Mouse (Mus musculus): ENCODE data around the gene Spock2.

The Spock2 gene

GRCm38 (mm10) chr10:60096302-60096701 lies 9.7 kb upstream of the Spock2 start:
- TF ChIP-seq GATA4 (IDR thresholded peaks at IDR 0.05; ENCODE audit: insufficient replicate concordance, low read length) = no peak

GRCm38 (mm10) chr10:60097146-60097545 lies 8.9 kb upstream of the Spock2 start:
- TF ChIP-seq GATA4 (IDR thresholded peaks at IDR 0.05; ENCODE audit: insufficient replicate concordance, low read length) = no peak

- no peak for TF ChIP-seq GATA4 (IDR thresholded peaks at IDR 0.05; ENCODE audit: insufficient replicate concordance, low read length)
These were observed 8.2 kb upstream of the Spock2 start for GRCm38 (mm10) chr10:60097774-60098173.

GRCm38 (mm10) chr10:60105391-60106145 lies 451 bp upstream of the Spock2 start:
- no peak for TF ChIP-seq GATA4 (IDR thresholded peaks at IDR 0.05; ENCODE audit: insufficient replicate concordance, low read length)

- TF ChIP-seq GATA4 (IDR thresholded peaks at IDR 0.05; ENCODE audit: insufficient replicate concordance, low read length) = no peak
These were observed 640 bp downstream of the Spock2 start for GRCm38 (mm10) chr10:60106531-60107186.

GRCm38 (mm10) chr10:60107448-60107847 lies 1.4 kb downstream of the Spock2 start:
- no peak for TF ChIP-seq GATA4 (IDR thresholded peaks at IDR 0.05; ENCODE audit: insufficient replicate concordance, low read length)

GRCm38 (mm10) chr10:60108321-60109111 lies 2.5 kb downstream of the Spock2 start:
- TF ChIP-seq GATA4 (IDR thresholded peaks at IDR 0.05; ENCODE audit: insufficient replicate concordance, low read length) = no peak

- TF ChIP-seq GATA4 (IDR thresholded peaks at IDR 0.05; ENCODE audit: insufficient replicate concordance, low read length) = no peak
These were observed 3.3 kb downstream of the Spock2 start for GRCm38 (mm10) chr10:60109336-60109735.

- TF ChIP-seq GATA4 (IDR thresholded peaks at IDR 0.05; ENCODE audit: insufficient replicate concordance, low read length) = no peak
These were observed 4.0 kb downstream of the Spock2 start for GRCm38 (mm10) chr10:60109989-60110388.

GRCm38 (mm10) chr10:60110908-60111475 lies 5.0 kb downstream of the Spock2 start:
- no peak for TF ChIP-seq GATA4 (IDR thresholded peaks at IDR 0.05; ENCODE audit: insufficient replicate concordance, low read length)

- no peak for TF ChIP-seq GATA4 (IDR thresholded peaks at IDR 0.05; ENCODE audit: insufficient replicate concordance, low read length)
These were observed 8.1 kb downstream of the Spock2 start for GRCm38 (mm10) chr10:60113965-60114690.

- no peak for TF ChIP-seq GATA4 (IDR thresholded peaks at IDR 0.05; ENCODE audit: insufficient replicate concordance, low read length)
These were observed 9.5 kb downstream of the Spock2 start for GRCm38 (mm10) chr10:60115345-60116185.

GRCm38 (mm10) chr10:60116997-60117396 lies 11.0 kb downstream of the Spock2 start:
- TF ChIP-seq GATA4 (IDR thresholded peaks at IDR 0.05; ENCODE audit: insufficient replicate concordance, low read length) = no peak

GRCm38 (mm10) chr10:60118464-60118863 lies 12.4 kb downstream of the Spock2 start:
- TF ChIP-seq GATA4 (IDR thresholded peaks at IDR 0.05; ENCODE audit: insufficient replicate concordance, low read length) = no peak

All from liver, adult (tissue).